Mouse (Mus musculus): ENCODE measurements around the gene Guk1. TPM values are rescaled to one million over a fixed set of nuclear protein-coding genes. Genes with fewer than 3 reads are reported as not detected.

Guk1 gene
- polyA plus RNA-seq, 1 experiment from 2014 or later = 142 TPM

- 74% methylated on average over 9 of the region's 9 CpGs for WGBS
- Histone ChIP-seq H3K4me2 (ENCODE audit: low read length) (peak overlapping the region; percentile 79), H3K4me3 (ENCODE audit: low read depth, low read length) (peak overlapping the region; percentile 73; the same call in 1 of the 2 replicates), H3K27ac (ENCODE audit: low read depth) (peak overlapping the region; percentile 98), H3K27me3 (replicated peaks; ENCODE audit: control insufficient read depth, insufficient read depth, low read length) (no peaks in the 10 kb centered on the region), H3K4me1 (replicated peaks; ENCODE audit: control insufficient read depth, insufficient read depth, low read length) (peaks cover 10% of the 10 kb centered on the region), H3K36me3 (ENCODE audit: control insufficient read depth, insufficient read depth, low read length) (no peaks in the 10 kb centered on the region), H3K9ac (ENCODE audit: low read length) (no peak overlapping the region), H3K9me3 (ENCODE audit: control insufficient read depth, low read length) (no peaks in the 10 kb centered on the region)
- DNase-seq (ENCODE audit: low spot score) = no peak
- ATAC-seq (replicated peaks; ENCODE audit: low FRiP score, low TSS enrichment, low read depth) = no peak
Measured at GRCm38 (mm10) chr11:59164384-59164783, 27.6 kb downstream of the Guk1 start.

- H3K4me2 ChIP-seq (ENCODE audit: low read length) = peak within 1 kb of the TSS; percentile 79
- 2% methylated on average over 68 of the region's 68 CpGs for WGBS
- no peaks in the 10 kb centered on the region for H3K27me3 ChIP-seq (replicated peaks; ENCODE audit: control insufficient read depth, insufficient read depth, low read length)
- peak within 1 kb of the TSS; percentile 98 for H3K27ac ChIP-seq (ENCODE audit: low read depth)
- H3K4me1 ChIP-seq (replicated peaks; ENCODE audit: control insufficient read depth, insufficient read depth, low read length) = peaks cover 10% of the 10 kb centered on the region
- ATAC-seq (replicated peaks; ENCODE audit: low FRiP score, low TSS enrichment, low read depth) (peak; percentile 99), DNase-seq (ENCODE audit: low spot score) (peak; percentile 98)
- no peaks in the 10 kb centered on the region for H3K36me3 ChIP-seq (ENCODE audit: control insufficient read depth, insufficient read depth, low read length)
- H3K9me3 ChIP-seq (ENCODE audit: control insufficient read depth, low read length) = no peaks in the 10 kb centered on the region
- peak within 1 kb of the TSS; percentile 73 for H3K4me3 ChIP-seq (ENCODE audit: low read depth, low read length)
- peak within 1 kb of the TSS; percentile 87 for H3K9ac ChIP-seq (ENCODE audit: low read length)
Measured at GRCm38 (mm10) chr11:59163255-59164236, 28.5 kb downstream of the Guk1 start, which contains the start of gene Iba57. Gene Iba57 (minus strand): TSS chr11:59163739.

GRCm38 (mm10) chr11:59162443-59163254 lies 29.4 kb downstream of the Guk1 start:
- Histone ChIP-seq H3K9me3 (ENCODE audit: control insufficient read depth, low read length) (no peaks in the 10 kb centered on the region), H3K4me2 (ENCODE audit: low read length) (peak overlapping the region; percentile 79), H3K36me3 (ENCODE audit: control insufficient read depth, insufficient read depth, low read length) (peaks cover 7% of the 10 kb centered on the region), H3K27me3 (replicated peaks; ENCODE audit: control insufficient read depth, insufficient read depth, low read length) (no peaks in the 10 kb centered on the region), H3K4me3 (ENCODE audit: low read depth, low read length) (peak overlapping the region; percentile 73), H3K27ac (ENCODE audit: low read depth) (peak overlapping the region; percentile 98), H3K9ac (ENCODE audit: low read length) (peak overlapping the region; percentile 87), H3K4me1 (replicated peaks; ENCODE audit: control insufficient read depth, insufficient read depth, low read length) (peaks cover 10% of the 10 kb centered on the region)
- ATAC-seq (replicated peaks; ENCODE audit: low FRiP score, low TSS enrichment, low read depth) = peak; percentile 1; the same call in 1 of the 2 replicates
- WGBS = 56% methylated on average over 9 of the region's 9 CpGs
- DNase-seq (ENCODE audit: low spot score) = no peak

- H3K27ac ChIP-seq (ENCODE audit: low read depth) = no peak overlapping the region
- ATAC-seq (replicated peaks; ENCODE audit: low FRiP score, low TSS enrichment, low read depth) (no peak), DNase-seq (ENCODE audit: low spot score) (no peak)
- no peaks in the 10 kb centered on the region for H3K9me3 ChIP-seq (ENCODE audit: control insufficient read depth, low read length)
- H3K4me1 ChIP-seq (replicated peaks; ENCODE audit: control insufficient read depth, insufficient read depth, low read length) = peaks cover 10% of the 10 kb centered on the region
- H3K36me3 ChIP-seq (ENCODE audit: control insufficient read depth, insufficient read depth, low read length) = peaks cover 13% of the 10 kb centered on the region
- 69% methylated on average over 5 of the region's 5 CpGs for WGBS
- H3K27me3 ChIP-seq (replicated peaks; ENCODE audit: control insufficient read depth, insufficient read depth, low read length) = no peaks in the 10 kb centered on the region
- no peak overlapping the region for H3K4me2 ChIP-seq (ENCODE audit: low read length)
- H3K4me3 ChIP-seq (ENCODE audit: low read depth, low read length) = no peak overlapping the region
- H3K9ac ChIP-seq (ENCODE audit: low read length) = no peak overlapping the region
Measured at GRCm38 (mm10) chr11:59161398-59161797, 30.6 kb downstream of the Guk1 start.

- Histone ChIP-seq H3K9ac (ENCODE audit: low read length) (no peak overlapping the region), H3K27me3 (replicated peaks; ENCODE audit: control insufficient read depth, insufficient read depth, low read length) (no peaks in the 10 kb centered on the region), H3K4me2 (ENCODE audit: low read length) (no peak overlapping the region), H3K4me1 (replicated peaks; ENCODE audit: control insufficient read depth, insufficient read depth, low read length) (peaks cover 10% of the 10 kb centered on the region), H3K27ac (ENCODE audit: low read depth) (no peak overlapping the region), H3K4me3 (ENCODE audit: low read depth, low read length) (no peak overlapping the region), H3K9me3 (ENCODE audit: control insufficient read depth, low read length) (no peaks in the 10 kb centered on the region), H3K36me3 (ENCODE audit: control insufficient read depth, insufficient read depth, low read length) (peaks cover 13% of the 10 kb centered on the region)
- ATAC-seq (replicated peaks; ENCODE audit: low FRiP score, low TSS enrichment, low read depth) (no peak), DNase-seq (ENCODE audit: low spot score) (no peak)
- 88% methylated on average over 4 of the region's 4 CpGs for WGBS
Measured at GRCm38 (mm10) chr11:59159558-59159957, 32.5 kb downstream of the Guk1 start.

- Histone ChIP-seq H3K27me3 (replicated peaks; ENCODE audit: control insufficient read depth, insufficient read depth, low read length) (no peaks in the 10 kb centered on the region), H3K9me3 (ENCODE audit: control insufficient read depth, low read length) (no peaks in the 10 kb centered on the region), H3K4me1 (replicated peaks; ENCODE audit: control insufficient read depth, insufficient read depth, low read length) (peaks cover 9% of the 10 kb centered on the region), H3K27ac (ENCODE audit: low read depth) (no peak overlapping the region), H3K4me2 (ENCODE audit: low read length) (no peak overlapping the region), H3K36me3 (ENCODE audit: control insufficient read depth, insufficient read depth, low read length) (peaks cover 13% of the 10 kb centered on the region), H3K4me3 (ENCODE audit: low read depth, low read length) (no peak overlapping the region), H3K9ac (ENCODE audit: low read length) (no peak overlapping the region)
- ATAC-seq (replicated peaks; ENCODE audit: low FRiP score, low TSS enrichment, low read depth) (no peak), DNase-seq (ENCODE audit: low spot score) (no peak)
- 93% methylated on average over 13 of the region's 13 CpGs for WGBS
Measured at GRCm38 (mm10) chr11:59159099-59159498, 32.9 kb downstream of the Guk1 start.

- DNase-seq (ENCODE audit: low spot score) (no peak), ATAC-seq (replicated peaks; ENCODE audit: low FRiP score, low TSS enrichment, low read depth) (no peak)
- Histone ChIP-seq H3K27me3 (replicated peaks; ENCODE audit: control insufficient read depth, insufficient read depth, low read length) (no peaks in the 10 kb centered on the region), H3K9me3 (ENCODE audit: control insufficient read depth, low read length) (no peaks in the 10 kb centered on the region), H3K4me1 (replicated peaks; ENCODE audit: control insufficient read depth, insufficient read depth, low read length) (no peaks in the 10 kb centered on the region), H3K27ac (ENCODE audit: low read depth) (no peak overlapping the region), H3K4me2 (ENCODE audit: low read length) (no peak overlapping the region), H3K36me3 (ENCODE audit: control insufficient read depth, insufficient read depth, low read length) (peaks cover 13% of the 10 kb centered on the region), H3K9ac (ENCODE audit: low read length) (no peak overlapping the region), H3K4me3 (ENCODE audit: low read depth, low read length) (no peak overlapping the region)
- 85% methylated on average over 5 of the region's 5 CpGs for WGBS
Measured at GRCm38 (mm10) chr11:59155900-59156299, 36.1 kb downstream of the Guk1 start.

- Histone ChIP-seq H3K9ac (ENCODE audit: low read length) (no peak overlapping the region), H3K9me3 (ENCODE audit: control insufficient read depth, low read length) (no peaks in the 10 kb centered on the region), H3K27ac (ENCODE audit: low read depth) (no peak overlapping the region), H3K4me1 (replicated peaks; ENCODE audit: control insufficient read depth, insufficient read depth, low read length) (no peaks in the 10 kb centered on the region), H3K4me2 (ENCODE audit: low read length) (no peak overlapping the region), H3K36me3 (ENCODE audit: control insufficient read depth, insufficient read depth, low read length) (peaks cover 13% of the 10 kb centered on the region), H3K4me3 (ENCODE audit: low read depth, low read length) (no peak overlapping the region), H3K27me3 (replicated peaks; ENCODE audit: control insufficient read depth, insufficient read depth, low read length) (no peaks in the 10 kb centered on the region)
- no peak for DNase-seq (ENCODE audit: low spot score)
- 86% methylated on average over 7 of the region's 7 CpGs for WGBS
- no peak for ATAC-seq (replicated peaks; ENCODE audit: low FRiP score, low TSS enrichment, low read depth)
Measured at GRCm38 (mm10) chr11:59154220-59154619, 37.8 kb downstream of the Guk1 start.

Data from intestine, embryonic 14.5 days (tissue).